Mouse (Mus musculus): ENCODE data around the gene Tacc2.

The Tacc2 gene

GRCm38 (mm10) chr7:130678414-130678813 is 101.2 kb downstream of the Tacc2 start:
- DNase-seq (ENCODE audit: extremely low read depth, low read depth): no peak

- DNase-seq (ENCODE audit: extremely low read depth, low read depth): no peak
Observed at GRCm38 (mm10) chr7:130681798-130682197, 104.6 kb downstream of the Tacc2 start.

DNA sequence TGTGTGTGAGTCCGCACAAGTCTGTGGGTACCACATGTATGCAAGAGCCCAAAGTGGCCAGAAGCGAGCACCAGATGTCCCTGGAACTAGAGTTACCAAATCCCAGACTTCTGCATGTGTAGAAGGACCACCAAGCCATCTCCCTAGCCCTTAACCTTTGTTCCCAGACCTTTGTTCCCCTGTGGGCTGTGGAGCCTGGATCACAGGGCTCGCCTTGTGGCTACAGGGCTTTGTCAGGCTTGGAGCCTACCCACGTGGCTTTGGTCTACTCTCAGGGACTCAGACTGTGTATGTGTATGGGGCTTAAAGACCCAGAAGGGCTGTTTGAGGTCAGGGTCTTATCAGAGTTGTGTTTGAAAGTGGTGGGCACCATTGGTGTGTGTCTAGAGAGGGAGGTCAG is 111.4 kb downstream of the Tacc2 start:
- DNase-seq (ENCODE audit: extremely low read depth, low read depth): no peak

DNA sequence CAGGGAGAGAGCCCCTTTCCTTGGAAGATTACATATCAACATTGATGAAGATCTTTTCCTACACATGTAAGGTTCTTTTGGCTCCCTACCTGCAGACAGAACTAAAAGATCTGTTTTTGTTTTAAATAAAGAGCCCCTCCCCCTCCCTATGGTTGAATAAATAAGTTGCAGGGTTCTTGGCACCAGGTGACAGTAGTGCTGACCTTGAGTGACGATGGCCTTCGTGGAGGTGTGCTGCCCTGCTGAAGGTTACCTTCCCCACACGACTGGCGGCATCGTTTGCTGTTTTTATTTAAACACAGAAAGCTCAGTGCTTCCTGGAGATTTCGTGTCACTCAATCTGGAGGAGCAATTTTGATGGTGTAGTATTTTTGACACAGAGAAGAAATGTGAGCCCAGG is 113.6 kb downstream of the Tacc2 start:
- DNase-seq (ENCODE audit: extremely low read depth, low read depth): no peak

- no peak for DNase-seq (ENCODE audit: extremely low read depth, low read depth)
Observed at GRCm38 (mm10) chr7:130691931-130692330, 114.7 kb downstream of the Tacc2 start.

DNA sequence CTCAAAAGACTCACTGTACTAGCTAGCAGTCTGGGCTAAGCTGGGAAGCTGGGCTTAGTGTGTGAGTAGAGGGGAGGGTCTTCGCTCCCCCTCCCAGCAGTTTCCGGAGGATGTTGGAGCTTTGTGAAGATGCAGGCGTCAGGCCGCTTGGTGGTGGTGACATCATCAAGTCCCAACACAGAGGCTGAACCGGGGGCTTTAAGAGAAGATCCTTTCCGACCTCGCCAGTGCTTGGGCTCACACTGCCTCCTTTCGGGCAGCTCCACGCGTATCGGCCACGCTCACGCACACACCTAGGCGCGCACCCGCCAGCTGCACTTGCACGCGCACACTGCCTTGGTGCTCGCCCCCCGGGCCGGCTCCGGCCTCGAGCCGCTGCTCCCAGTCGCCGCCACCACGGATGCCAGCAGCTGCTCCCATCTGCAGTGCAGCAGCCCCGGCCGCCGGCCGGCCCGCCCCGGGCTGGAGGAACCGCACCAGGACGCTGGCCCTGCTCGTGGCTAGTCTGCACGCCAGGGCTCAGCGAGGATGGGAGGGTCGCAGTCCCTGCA is 115.2 kb downstream of the Tacc2 start:
- DNase-seq (ENCODE audit: extremely low read depth, low read depth): no peak

DNA sequence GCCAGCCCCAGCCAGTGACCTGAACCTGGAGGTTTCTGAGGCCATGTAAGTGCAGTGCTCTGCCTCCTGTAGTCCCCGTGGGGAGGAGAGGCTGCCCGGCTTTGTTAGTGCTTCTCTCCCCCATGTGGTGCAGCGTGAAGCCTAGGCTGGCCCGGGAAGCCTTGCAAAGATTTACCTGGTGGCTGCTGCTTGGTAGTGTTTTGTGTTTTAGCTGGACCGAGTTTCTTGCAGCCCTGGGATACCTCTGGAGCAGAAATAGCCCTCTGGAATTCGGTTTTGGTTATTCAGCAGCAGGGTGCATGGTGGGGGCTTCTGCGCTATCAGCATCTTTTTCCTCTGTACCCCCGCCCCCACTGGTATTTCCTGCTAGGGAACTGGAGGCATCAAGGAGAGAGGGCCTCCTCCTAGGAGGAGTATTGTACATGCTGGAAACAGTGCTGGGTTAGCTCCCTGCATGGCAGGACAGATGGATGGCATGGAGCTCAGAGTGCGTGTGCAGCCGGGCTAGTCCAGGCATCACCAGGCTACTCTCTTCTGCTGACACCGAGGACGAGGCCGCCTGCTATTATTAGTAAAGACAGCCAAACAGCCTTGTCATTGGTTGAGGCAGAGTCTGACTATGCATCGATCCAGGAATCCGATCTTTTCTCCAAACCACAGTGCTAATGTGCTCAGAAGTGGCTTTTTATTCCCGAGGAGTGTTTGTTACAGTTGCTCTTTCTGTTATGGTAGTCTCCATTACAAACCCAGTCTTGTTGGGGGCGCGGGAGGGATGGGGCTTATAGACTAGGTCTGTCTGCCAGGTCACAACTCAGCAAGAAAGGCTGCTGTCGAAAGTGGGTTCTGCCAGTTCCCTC is 115.9 kb downstream of the Tacc2 start:
- DNase-seq (ENCODE audit: extremely low read depth, low read depth): no peak

GRCm38 (mm10) chr7:130693800-130694193 is 116.6 kb downstream of the Tacc2 start:
- DNase-seq (ENCODE audit: extremely low read depth, low read depth): no peak

GRCm38 (mm10) chr7:130695669-130696338 is 118.6 kb downstream of the Tacc2 start:
- no peak for DNase-seq (ENCODE audit: extremely low read depth, low read depth)

DNA sequence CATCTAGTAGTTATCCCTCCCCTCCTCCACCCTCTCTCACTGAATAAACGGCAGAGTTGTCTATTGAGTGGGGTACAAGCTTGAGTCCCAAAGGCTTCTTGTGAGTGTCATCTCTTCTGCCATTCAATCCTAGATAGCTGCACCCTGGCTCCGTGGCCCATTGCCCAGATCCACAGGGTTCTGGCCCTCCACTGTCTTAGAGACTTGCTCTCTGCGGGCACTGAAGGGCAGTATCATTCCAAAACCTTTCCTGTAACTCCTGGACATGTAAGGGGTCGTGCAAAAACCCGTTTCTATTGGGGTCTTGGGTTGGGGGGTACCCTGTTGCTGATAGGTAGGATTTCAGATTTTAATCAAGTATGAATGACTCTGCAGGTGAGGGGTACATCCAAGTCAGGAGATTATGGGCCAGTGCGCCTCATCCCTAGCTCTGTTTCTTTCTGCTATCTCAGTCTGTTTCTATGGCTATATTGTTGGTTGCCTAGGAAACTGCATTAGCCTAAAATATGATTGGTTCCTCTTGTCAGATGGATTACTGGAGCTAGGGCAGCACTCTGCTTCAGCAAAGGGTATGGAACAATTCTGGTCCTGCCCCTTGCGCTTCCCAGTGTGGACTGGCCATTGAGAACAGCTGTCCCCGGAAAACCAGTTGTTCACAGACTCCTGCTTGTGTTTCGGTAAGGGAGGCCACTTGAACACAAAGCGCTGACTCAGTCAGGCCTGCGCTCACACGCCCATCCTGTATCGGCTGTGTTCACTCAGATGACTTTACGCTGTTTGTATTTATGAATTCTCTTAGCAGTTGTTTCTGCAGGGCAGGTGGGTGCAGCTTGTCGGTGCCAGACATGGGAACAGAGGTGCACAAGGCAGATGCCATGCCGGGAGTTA is 119.4 kb downstream of the Tacc2 start:
- DNase-seq (ENCODE audit: extremely low read depth, low read depth): no peak

- DNase-seq (ENCODE audit: extremely low read depth, low read depth): no peak
Observed at GRCm38 (mm10) chr7:130698480-130698879, 121.2 kb downstream of the Tacc2 start.

GRCm38 (mm10) chr7:130701336-130701735 is 124.1 kb downstream of the Tacc2 start:
- DNase-seq (ENCODE audit: extremely low read depth, low read depth): no peak

GRCm38 (mm10) chr7:130705230-130705629 is 128.0 kb downstream of the Tacc2 start:
- DNase-seq (ENCODE audit: extremely low read depth, low read depth): no peak

- no peak for DNase-seq (ENCODE audit: extremely low read depth, low read depth)
Observed at GRCm38 (mm10) chr7:130708940-130709339, 131.7 kb downstream of the Tacc2 start.

- DNase-seq (ENCODE audit: extremely low read depth, low read depth): no peak
Observed at GRCm38 (mm10) chr7:130709372-130710274, 132.4 kb downstream of the Tacc2 start.

DNA sequence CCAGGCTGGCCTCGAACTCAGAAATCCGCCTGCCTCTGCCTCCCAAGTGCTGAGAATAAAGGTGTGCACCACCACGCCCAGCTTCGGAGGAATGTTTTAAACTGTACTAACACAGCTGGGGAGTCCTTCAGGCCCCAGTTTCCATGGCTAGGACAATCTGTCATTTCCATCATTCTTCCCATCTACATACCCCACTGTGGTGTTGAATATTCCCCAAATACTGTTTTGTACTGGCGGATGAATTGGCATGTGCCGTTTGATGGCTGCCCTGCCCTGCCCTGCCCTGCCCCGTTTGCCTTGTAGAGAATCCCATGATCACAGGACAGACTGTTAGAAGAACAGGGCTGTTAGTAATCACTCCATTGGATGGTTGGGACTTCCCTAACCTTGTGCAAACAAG is 134.6 kb downstream of the Tacc2 start:
- DNase-seq (ENCODE audit: extremely low read depth, low read depth): no peak

GRCm38 (mm10) chr7:130713319-130713718 is 136.1 kb downstream of the Tacc2 start:
- DNase-seq (ENCODE audit: extremely low read depth, low read depth): no peak

DNA sequence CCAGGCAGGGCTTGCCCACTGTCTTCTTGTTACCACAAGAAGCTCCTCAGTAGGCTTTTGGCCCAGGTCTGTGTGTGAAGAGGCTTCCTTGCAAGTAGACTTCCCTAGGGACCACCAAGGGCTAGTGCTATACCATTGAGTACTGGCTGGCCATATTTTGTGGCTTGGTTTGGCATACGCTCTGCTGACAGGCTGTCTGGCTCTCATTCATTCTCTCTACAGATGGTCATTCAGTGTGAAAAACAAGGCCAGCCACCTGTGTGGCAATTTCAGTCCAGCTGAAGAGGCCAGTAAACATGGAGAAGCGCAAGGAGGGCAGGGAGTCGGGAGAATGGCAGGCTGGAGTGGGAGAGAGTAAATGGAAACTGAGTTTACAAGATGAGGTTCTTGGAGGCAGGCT is 138.2 kb downstream of the Tacc2 start:
- no peak for DNase-seq (ENCODE audit: extremely low read depth, low read depth)

DNA sequence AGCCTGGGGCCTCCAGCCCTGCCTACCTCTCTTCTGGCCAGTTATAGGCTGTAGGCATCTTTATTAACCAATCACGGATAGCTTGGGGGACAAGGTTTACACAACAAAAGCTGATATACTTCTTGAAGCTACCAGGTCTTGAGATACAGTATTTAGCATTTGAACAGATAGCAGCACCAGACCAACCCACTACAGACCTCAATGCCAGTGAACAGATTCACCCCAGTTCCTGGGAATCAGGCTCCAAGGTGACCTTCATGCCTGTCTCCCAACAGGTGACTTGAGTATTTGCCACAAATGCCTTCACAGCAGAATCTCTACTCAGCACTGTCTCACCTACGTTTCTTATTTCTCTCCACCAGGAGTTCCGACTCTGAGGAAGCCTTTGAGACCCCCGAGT is 139.1 kb downstream of the Tacc2 start:
- no peak for DNase-seq (ENCODE audit: extremely low read depth, low read depth)

GRCm38 (mm10) chr7:130716989-130717388 is 139.8 kb downstream of the Tacc2 start:
- no peak for DNase-seq (ENCODE audit: extremely low read depth, low read depth)

Data from MEL-GATA-1-ER (cell line).